Mouse (Mus musculus): ENCODE measurements around the gene Slc39a3. TPM values are rescaled to one million over a fixed set of nuclear protein-coding genes. Genes with fewer than 3 reads are reported as not detected.
"Not testable (repeated sequence)": the region's sequence is repeated elsewhere in the genome, so short reads cannot be mapped to it uniquely, and the experiment has no call there.

Slc39a3 gene
- 19.2 and 20.0 TPM in 2 replicates for polyA plus RNA-seq (2015; fragmentation: Nextera tagmentation; extraction: Ambion mirVana)

- Histone ChIP-seq H3K4me1 (peaks cover 4% of the 10 kb centered on the region; the same call in 1 of the 2 replicates), H3K4me3 (peak within 1 kb of the TSS; percentile 86), H3K27me3 (no peaks in the 10 kb centered on the region), H3K27ac (no peak within 1 kb of the TSS), H3K9me3 (no peaks in the 10 kb centered on the region), H3K36me3 (peaks cover 16% of the 10 kb centered on the region), H3K9ac (peak within 1 kb of the TSS; percentile 80), H3K4me2 (replicated peaks) (peak within 1 kb of the TSS; percentile 79)
- under 1% methylated on average over 35 of the region's 35 CpGs for WGBS
- peak; percentile 99 for ATAC-seq (ENCODE audit: low FRiP score, low read depth)
Measured at GRCm38 (mm10) chr10:81036988-81037580, at the start of gene Slc39a3. Gene Slc39a3 (minus strand): TSS chr10:81037426.

- Histone ChIP-seq H3K4me1 (peaks cover 8% of the 10 kb centered on the region), H3K9ac (no peak overlapping the region), H3K4me3 (no peak overlapping the region), H3K27me3 (no peaks in the 10 kb centered on the region), H3K36me3 (peaks cover 14% of the 10 kb centered on the region), H3K9me3 (peaks cover 5% of the 10 kb centered on the region; the same call in 1 of the 2 replicates), H3K4me2 (replicated peaks) (no peak overlapping the region), H3K27ac (no peak overlapping the region)
- ATAC-seq (ENCODE audit: low FRiP score, low read depth) = no peak
- WGBS = 55% methylated on average over 2 of the region's 2 CpGs
Measured at GRCm38 (mm10) chr10:81087021-81087420, 49.8 kb upstream of the Slc39a3 start.

GRCm38 (mm10) chr10:81082168-81082960 lies 45.1 kb upstream of the Slc39a3 start:
- Histone ChIP-seq H3K9ac (0 out of 2 replicates have a peak overlapping the region, but pooled peaks have one; percentile 9), H3K4me2 (replicated peaks) (no peak overlapping the region), H3K36me3 (peaks cover 60% of the 10 kb centered on the region), H3K27ac (no peak overlapping the region), H3K4me1 (no peaks in the 10 kb centered on the region), H3K9me3 (peaks cover 4% of the 10 kb centered on the region; the same call in 1 of the 2 replicates), H3K4me3 (no peak overlapping the region), H3K27me3 (no peaks in the 10 kb centered on the region)
- ATAC-seq (ENCODE audit: low FRiP score, low read depth) = peak; percentile 6; the same call in 1 of the 2 replicates
- 77% methylated on average over 7 of the region's 7 CpGs for WGBS

- H3K27ac ChIP-seq = no peak overlapping the region
- no peak for ATAC-seq (ENCODE audit: low FRiP score, low read depth)
- H3K4me2 ChIP-seq (replicated peaks) = no peak overlapping the region
- H3K9ac ChIP-seq = no peak overlapping the region
- no peak overlapping the region for H3K4me3 ChIP-seq
- H3K9me3 ChIP-seq = no peaks in the 10 kb centered on the region
- H3K36me3 ChIP-seq = peaks cover 82% of the 10 kb centered on the region
- H3K4me1 ChIP-seq = no peaks in the 10 kb centered on the region
- H3K27me3 ChIP-seq = no peaks in the 10 kb centered on the region
- 93% methylated on average over 30 of the region's 31 CpGs for WGBS
Measured at GRCm38 (mm10) chr10:81080008-81080655, 42.9 kb upstream of the Slc39a3 start.

GRCm38 (mm10) chr10:81077916-81078315 lies 40.7 kb upstream of the Slc39a3 start:
- Histone ChIP-seq H3K27ac (no peak overlapping the region), H3K4me2 (replicated peaks) (no peak overlapping the region), H3K4me1 (no peaks in the 10 kb centered on the region), H3K9ac (no peak overlapping the region), H3K27me3 (no peaks in the 10 kb centered on the region), H3K4me3 (no peak overlapping the region), H3K36me3 (peaks cover 99% of the 10 kb centered on the region), H3K9me3 (no peaks in the 10 kb centered on the region)
- ATAC-seq (ENCODE audit: low FRiP score, low read depth) = no peak
- WGBS = 92% methylated on average over 11 of the region's 11 CpGs

- Histone ChIP-seq H3K27ac (no peak overlapping the region), H3K4me1 (peaks cover 2% of the 10 kb centered on the region), H3K27me3 (no peaks in the 10 kb centered on the region), H3K4me3 (no peak overlapping the region), H3K36me3 (peaks cover 86% of the 10 kb centered on the region), H3K9ac (no peak overlapping the region), H3K4me2 (replicated peaks) (no peak overlapping the region), H3K9me3 (no peaks in the 10 kb centered on the region)
- ATAC-seq (ENCODE audit: low FRiP score, low read depth) = no peak
- WGBS = 85% methylated on average over 1 of the region's 1 CpGs
Measured at GRCm38 (mm10) chr10:81076356-81076755, 39.1 kb upstream of the Slc39a3 start.

- peaks cover 79% of the 10 kb centered on the region for H3K36me3 ChIP-seq
- H3K27ac ChIP-seq = no peak overlapping the region
- H3K9me3 ChIP-seq = no peaks in the 10 kb centered on the region
- 84% methylated on average over 8 of the region's 8 CpGs for WGBS
- peaks cover 8% of the 10 kb centered on the region for H3K4me1 ChIP-seq
- no peak overlapping the region for H3K4me3 ChIP-seq
- H3K4me2 ChIP-seq (replicated peaks) = no peak overlapping the region
- H3K9ac ChIP-seq = no peak overlapping the region
- H3K27me3 ChIP-seq = no peaks in the 10 kb centered on the region
- no peak for ATAC-seq (ENCODE audit: low FRiP score, low read depth)
Measured at GRCm38 (mm10) chr10:81075734-81076133, 38.5 kb upstream of the Slc39a3 start.

GRCm38 (mm10) chr10:81073464-81073863 lies 36.2 kb upstream of the Slc39a3 start:
- Histone ChIP-seq H3K27ac (no peak overlapping the region), H3K4me3 (no peak overlapping the region), H3K36me3 (peaks cover 57% of the 10 kb centered on the region), H3K9me3 (no peaks in the 10 kb centered on the region), H3K27me3 (no peaks in the 10 kb centered on the region), H3K9ac (no peak overlapping the region), H3K4me1 (peaks cover 20% of the 10 kb centered on the region), H3K4me2 (replicated peaks) (no peak overlapping the region)
- ATAC-seq (ENCODE audit: low FRiP score, low read depth) = no peak
- WGBS = 71% methylated on average over 7 of the region's 7 CpGs

GRCm38 (mm10) chr10:81072290-81072689 lies 35.1 kb upstream of the Slc39a3 start:
- Histone ChIP-seq H3K27ac (no peak overlapping the region), H3K9me3 (no peaks in the 10 kb centered on the region), H3K4me1 (peaks cover 20% of the 10 kb centered on the region), H3K27me3 (no peaks in the 10 kb centered on the region), H3K4me3 (no peak overlapping the region), H3K9ac (0 out of 2 replicates have a peak overlapping the region, but pooled peaks have one; percentile 93), H3K36me3 (peaks cover 45% of the 10 kb centered on the region), H3K4me2 (replicated peaks) (no peak overlapping the region)
- 86% methylated on average over 8 of the region's 8 CpGs for WGBS
- no peak for ATAC-seq (ENCODE audit: low FRiP score, low read depth)

- peak; percentile 97 for ATAC-seq (ENCODE audit: low FRiP score, low read depth)
- WGBS = under 1% methylated on average over 35 of the region's 35 CpGs
- Histone ChIP-seq H3K27ac (no peak within 1 kb of the TSS; the same call in 1 of the 2 replicates), H3K27me3 (no peaks in the 10 kb centered on the region), H3K4me3 (peak within 1 kb of the TSS; percentile 73), H3K36me3 (peaks cover 21% of the 10 kb centered on the region), H3K9ac (peak within 1 kb of the TSS; percentile 93), H3K4me2 (replicated peaks) (peak within 1 kb of the TSS; percentile 79), H3K4me1 (peaks cover 20% of the 10 kb centered on the region), H3K9me3 (no peaks in the 10 kb centered on the region)
Measured at GRCm38 (mm10) chr10:81069836-81070235, 32.6 kb upstream of the Slc39a3 start, which contains the start of gene Thop1. Gene Thop1 (plus strand): TSS chr10:81070035.

GRCm38 (mm10) chr10:81068706-81069105 lies 31.5 kb upstream of the Slc39a3 start:
- ATAC-seq (ENCODE audit: low FRiP score, low read depth) = no peak
- Histone ChIP-seq H3K4me3 (no peak overlapping the region), H3K4me1 (peaks cover 20% of the 10 kb centered on the region), H3K4me2 (replicated peaks) (no peak overlapping the region), H3K36me3 (peaks cover 10% of the 10 kb centered on the region), H3K27me3 (no peaks in the 10 kb centered on the region), H3K9me3 (no peaks in the 10 kb centered on the region), H3K9ac (peak overlapping the region; percentile 43), H3K27ac (no peak overlapping the region)
- 70% methylated on average over 5 of the region's 5 CpGs for WGBS

GRCm38 (mm10) chr10:81064519-81064918 lies 27.3 kb upstream of the Slc39a3 start:
- not testable (repeated sequence) for H3K4me1 ChIP-seq; H3K36me3 ChIP-seq; H3K9ac ChIP-seq; ATAC-seq (ENCODE audit: low FRiP score, low read depth); H3K27me3 ChIP-seq; H3K9me3 ChIP-seq; H3K27ac ChIP-seq; H3K4me2 ChIP-seq (replicated peaks); H3K4me3 ChIP-seq
- WGBS = 88% methylated on average over 8 of the region's 8 CpGs
